Mouse (Mus musculus): ENCODE results near the gene Helz. TPM values are rescaled to one million over a fixed set of nuclear protein-coding genes. Genes with fewer than 3 reads are reported as not detected.

Helz gene
- polyA plus RNA-seq, 1 experiment, result not detected

DNA sequence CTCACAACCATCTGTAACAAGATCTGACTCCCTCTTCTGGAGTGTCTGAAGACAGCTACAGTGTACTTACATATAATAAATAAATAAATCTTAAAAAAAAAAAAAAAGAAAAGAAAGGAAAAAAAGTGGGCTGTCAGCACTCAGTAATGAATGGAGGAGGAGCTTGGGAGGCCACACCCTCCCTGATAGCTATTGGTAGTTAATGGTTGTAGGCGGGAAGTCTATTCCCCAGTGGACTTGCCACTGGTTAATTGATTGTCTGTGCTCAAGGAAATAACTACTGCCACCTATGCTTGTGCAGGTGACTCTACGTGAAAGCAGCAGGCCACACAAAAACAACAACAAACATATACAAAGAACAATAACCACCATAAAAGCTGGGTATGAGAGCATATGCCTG lies 31.3 kb upstream of the Helz start:
- no peak overlapping the region for H3K4me3 ChIP-seq (ENCODE audit: insufficient read depth, low read depth, low read length)
- TF ChIP-seq POLR2A (IDR thresholded peaks at IDR 0.05; ENCODE audit: insufficient read depth, low read depth, low read length) (no peak), CTCF (IDR thresholded peaks at IDR 0.05; ENCODE audit: insufficient read depth, low read depth, low read length) (no peak)
- no peaks in the 10 kb centered on the region for H3K4me1 ChIP-seq (ENCODE audit: control insufficient read depth, insufficient read depth, low read length)
- no peak overlapping the region for H3K27ac ChIP-seq (ENCODE audit: insufficient read depth, low read depth, low read length)
- 98% methylated on average over 2 of the region's 2 CpGs for WGBS

DNA sequence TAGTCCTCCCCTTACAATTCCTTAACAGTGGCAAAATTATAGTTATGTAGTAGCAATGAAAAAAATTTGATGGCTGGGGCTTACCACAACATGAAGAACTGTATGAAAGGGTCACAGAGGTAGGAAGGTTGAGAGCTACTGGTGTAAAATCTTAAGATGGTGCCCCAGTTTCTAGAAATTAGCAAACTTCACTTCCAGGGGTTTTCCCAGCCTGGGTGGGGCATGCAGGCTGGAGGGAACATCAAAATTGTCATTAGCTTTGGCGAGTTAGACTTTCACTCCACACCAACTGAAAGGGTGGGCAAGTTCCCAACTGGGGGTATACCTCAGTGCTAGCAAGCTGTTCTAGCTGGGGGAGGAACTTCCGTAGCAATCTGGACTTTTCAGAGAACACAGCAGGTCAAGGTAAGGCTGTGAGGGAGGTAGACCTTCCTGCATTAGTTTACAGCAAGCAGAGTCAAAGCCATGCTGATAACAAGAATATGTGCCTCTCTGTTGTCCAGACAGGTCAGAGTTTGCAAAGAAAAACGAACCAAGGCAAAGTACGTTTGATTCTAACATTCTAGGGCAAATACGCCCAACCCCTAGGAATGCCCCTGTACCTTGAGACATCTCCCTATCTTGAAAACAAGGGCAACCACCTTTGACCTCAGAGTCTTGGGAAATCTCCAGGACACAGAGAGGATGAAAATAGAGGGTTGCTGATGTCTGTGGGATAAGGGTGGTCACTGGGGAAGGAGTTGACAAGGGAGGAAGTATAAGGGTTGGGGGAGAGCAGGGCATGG lies 28.9 kb upstream of the Helz start:
- Histone ChIP-seq H3K4me1 (ENCODE audit: control insufficient read depth, insufficient read depth, low read length) (no peaks in the 10 kb centered on the region), H3K27ac (ENCODE audit: insufficient read depth, low read depth, low read length) (no peak overlapping the region), H3K4me3 (ENCODE audit: insufficient read depth, low read depth, low read length) (no peak overlapping the region)
- TF ChIP-seq POLR2A (IDR thresholded peaks at IDR 0.05; ENCODE audit: insufficient read depth, low read depth, low read length) (no peak), CTCF (IDR thresholded peaks at IDR 0.05; ENCODE audit: insufficient read depth, low read depth, low read length) (no peak)
- WGBS, result 89% methylated on average over 5 of the region's 5 CpGs

DNA sequence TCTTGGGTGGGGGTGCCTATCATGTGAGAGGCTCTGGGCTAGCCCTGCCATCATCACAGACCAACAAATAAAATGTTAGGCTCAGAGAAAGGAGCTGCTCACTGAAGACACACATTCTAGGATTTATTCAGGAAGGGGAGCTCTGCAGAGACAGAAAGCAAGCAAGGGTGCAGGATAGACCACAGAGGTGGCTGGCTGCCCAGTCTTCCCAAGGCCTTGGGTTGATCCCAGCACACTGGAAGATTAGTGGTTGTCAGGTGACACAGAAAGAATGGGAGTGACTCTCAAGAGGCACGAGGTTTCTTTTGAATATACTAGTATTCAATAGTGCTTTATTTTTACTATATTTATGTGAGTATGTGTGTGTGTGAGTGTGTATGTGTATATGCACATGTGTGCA lies 26.6 kb upstream of the Helz start:
- TF ChIP-seq CTCF (IDR thresholded peaks at IDR 0.05; ENCODE audit: insufficient read depth, low read depth, low read length), result no peak
- no peak for TF ChIP-seq POLR2A (IDR thresholded peaks at IDR 0.05; ENCODE audit: insufficient read depth, low read depth, low read length)
- WGBS, result 45% methylated on average over 1 of the region's 1 CpGs

DNA sequence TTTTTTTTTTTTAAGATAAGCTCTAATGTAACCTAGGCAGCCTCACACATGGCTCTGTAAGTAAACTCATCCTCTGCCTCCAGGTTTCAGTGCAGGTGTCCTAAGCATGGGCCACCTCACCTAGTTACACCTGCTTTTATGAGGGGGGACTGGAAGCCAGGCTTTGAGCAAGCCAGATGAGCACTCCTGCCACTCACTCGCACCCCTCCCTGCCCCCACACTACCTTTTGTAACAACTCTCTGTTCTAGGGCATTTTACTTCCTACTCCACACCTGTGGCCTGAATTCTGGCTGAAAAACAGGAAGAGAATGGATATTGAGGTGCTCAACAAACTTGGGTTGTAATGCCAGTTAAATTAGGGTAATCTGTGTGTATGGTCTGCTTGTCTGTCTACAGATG lies 22.8 kb upstream of the Helz start:
- whole genome bisulfite sequencing, result 96% methylated on average over 1 of the region's 1 CpGs
- Histone ChIP-seq H3K27ac (ENCODE audit: insufficient read depth, low read depth, low read length) (no peak overlapping the region), H3K4me1 (ENCODE audit: control insufficient read depth, insufficient read depth, low read length) (peaks cover 4% of the 10 kb centered on the region; the same call in 1 of the 2 replicates), H3K4me3 (ENCODE audit: insufficient read depth, low read depth, low read length) (no peak overlapping the region)
- TF ChIP-seq CTCF (IDR thresholded peaks at IDR 0.05; ENCODE audit: insufficient read depth, low read depth, low read length) (no peak), POLR2A (IDR thresholded peaks at IDR 0.05; ENCODE audit: insufficient read depth, low read depth, low read length) (no peak)

More for the DNA sequence above, 26.6 kb upstream of the Helz start:
- no peak overlapping the region for H3K27ac ChIP-seq (ENCODE audit: insufficient read depth, low read depth, low read length)
- no peaks in the 10 kb centered on the region for H3K4me1 ChIP-seq (ENCODE audit: control insufficient read depth, insufficient read depth, low read length)
- H3K4me3 ChIP-seq (ENCODE audit: insufficient read depth, low read depth, low read length), result no peak overlapping the region

DNA sequence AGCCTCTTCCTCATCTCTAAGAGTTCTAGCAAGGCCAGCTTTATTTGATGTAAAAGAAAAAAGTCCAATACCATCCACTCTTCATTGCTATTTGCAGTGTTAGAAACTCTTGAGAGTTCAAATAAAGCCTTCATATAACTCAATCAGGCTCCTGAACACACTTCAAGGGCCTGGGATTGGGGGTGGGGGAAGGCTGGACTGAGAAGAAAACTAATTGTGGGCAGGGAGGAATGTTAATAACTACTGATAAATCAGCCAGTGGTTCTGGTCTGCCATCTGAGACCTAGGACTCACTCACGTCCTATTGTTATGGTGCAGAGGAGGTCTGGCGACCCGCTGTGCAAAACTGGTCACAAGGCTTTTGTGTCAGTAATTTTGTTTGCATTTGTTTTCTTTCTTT lies 20.1 kb upstream of the Helz start:
- Histone ChIP-seq H3K4me1 (ENCODE audit: control insufficient read depth, insufficient read depth, low read length) (peaks cover 4% of the 10 kb centered on the region; the same call in 1 of the 2 replicates), H3K4me3 (ENCODE audit: insufficient read depth, low read depth, low read length) (no peak overlapping the region), H3K27ac (ENCODE audit: insufficient read depth, low read depth, low read length) (no peak overlapping the region)
- 91% methylated on average over 3 of the region's 3 CpGs for WGBS
- no peak for TF ChIP-seq POLR2A (IDR thresholded peaks at IDR 0.05; ENCODE audit: insufficient read depth, low read depth, low read length)
- TF ChIP-seq CTCF (IDR thresholded peaks at IDR 0.05; ENCODE audit: insufficient read depth, low read depth, low read length), result no peak

DNA sequence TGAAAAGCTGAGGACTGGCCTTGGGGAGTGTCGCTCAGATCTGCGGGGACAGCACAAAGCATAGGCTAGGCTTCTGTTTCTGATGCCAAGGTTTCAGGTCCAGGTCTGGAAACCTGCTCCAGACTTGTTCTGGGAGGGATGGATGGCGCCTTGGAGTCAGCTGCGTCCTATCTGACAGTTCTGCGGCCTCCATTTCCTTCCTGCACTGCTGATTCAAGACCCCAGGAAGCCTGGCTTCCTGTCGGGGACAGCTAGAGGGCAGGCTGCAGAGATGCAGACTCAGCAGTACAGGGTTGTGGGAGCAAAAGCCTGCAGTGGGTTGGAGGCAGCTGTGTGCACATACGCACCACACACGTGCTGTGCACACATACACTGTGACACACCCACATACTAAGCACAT lies 18.4 kb upstream of the Helz start:
- Histone ChIP-seq H3K4me1 (ENCODE audit: control insufficient read depth, insufficient read depth, low read length) (peaks cover 4% of the 10 kb centered on the region; the same call in 1 of the 2 replicates), H3K4me3 (ENCODE audit: insufficient read depth, low read depth, low read length) (no peak overlapping the region), H3K27ac (ENCODE audit: insufficient read depth, low read depth, low read length) (no peak overlapping the region)
- WGBS, result 61% methylated on average over 8 of the region's 8 CpGs
- no peak for TF ChIP-seq CTCF (IDR thresholded peaks at IDR 0.05; ENCODE audit: insufficient read depth, low read depth, low read length)
- no peak for TF ChIP-seq POLR2A (IDR thresholded peaks at IDR 0.05; ENCODE audit: insufficient read depth, low read depth, low read length)

DNA sequence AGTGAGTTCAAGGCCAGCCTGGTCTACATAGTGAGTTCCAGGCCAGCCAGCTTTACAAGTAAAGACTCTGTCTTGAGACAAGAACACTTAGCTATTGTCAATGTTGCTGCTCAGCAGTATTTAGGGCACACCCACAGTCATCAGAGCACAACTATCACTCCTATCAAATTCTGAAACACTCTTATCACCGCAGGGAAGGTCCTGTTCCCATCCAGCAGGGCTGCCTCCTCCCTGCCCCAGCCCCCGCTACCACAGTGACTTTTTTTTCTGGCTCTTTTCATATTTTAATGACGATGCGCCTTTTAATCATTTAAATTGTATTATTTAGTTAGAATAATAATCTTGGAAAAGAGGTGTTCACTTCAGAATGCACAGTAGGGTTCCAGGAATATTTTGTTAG lies 16.3 kb upstream of the Helz start:
- H3K4me3 ChIP-seq (ENCODE audit: insufficient read depth, low read depth, low read length), result no peak overlapping the region
- H3K4me1 ChIP-seq (ENCODE audit: control insufficient read depth, insufficient read depth, low read length), result peaks cover 4% of the 10 kb centered on the region; the same call in 1 of the 2 replicates
- TF ChIP-seq POLR2A (IDR thresholded peaks at IDR 0.05; ENCODE audit: insufficient read depth, low read depth, low read length) (no peak), CTCF (IDR thresholded peaks at IDR 0.05; ENCODE audit: insufficient read depth, low read depth, low read length) (no peak)
- WGBS, result 79% methylated on average over 4 of the region's 4 CpGs
- H3K27ac ChIP-seq (ENCODE audit: insufficient read depth, low read depth, low read length), result no peak overlapping the region

DNA sequence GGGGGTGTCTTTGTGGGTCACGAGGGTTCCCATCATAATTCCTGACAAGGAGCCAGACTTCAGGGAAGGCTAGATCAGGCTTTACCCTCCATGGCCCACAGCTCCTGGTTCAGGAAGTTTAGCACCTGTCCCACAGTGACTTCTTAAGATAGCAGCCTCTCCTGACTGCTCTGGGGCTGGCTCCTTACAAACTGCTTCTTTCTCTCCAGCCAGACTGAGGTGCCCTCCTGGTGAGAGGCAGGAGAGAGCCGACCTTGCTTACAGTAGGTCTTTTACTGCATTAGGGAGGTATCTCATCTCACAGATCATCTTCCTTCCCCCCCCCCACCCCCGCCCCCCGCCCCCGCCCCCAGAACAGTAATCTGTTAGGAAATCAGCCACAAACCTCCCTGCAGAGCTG lies 15.5 kb upstream of the Helz start:
- TF ChIP-seq POLR2A (IDR thresholded peaks at IDR 0.05; ENCODE audit: insufficient read depth, low read depth, low read length) (no peak), CTCF (IDR thresholded peaks at IDR 0.05; ENCODE audit: insufficient read depth, low read depth, low read length) (no peak)
- H3K4me1 ChIP-seq (ENCODE audit: control insufficient read depth, insufficient read depth, low read length), result no peaks in the 10 kb centered on the region
- H3K27ac ChIP-seq (ENCODE audit: insufficient read depth, low read depth, low read length), result no peak overlapping the region
- WGBS, result 42% methylated on average over 5 of the region's 5 CpGs
- H3K4me3 ChIP-seq (ENCODE audit: insufficient read depth, low read depth, low read length), result no peak overlapping the region

DNA sequence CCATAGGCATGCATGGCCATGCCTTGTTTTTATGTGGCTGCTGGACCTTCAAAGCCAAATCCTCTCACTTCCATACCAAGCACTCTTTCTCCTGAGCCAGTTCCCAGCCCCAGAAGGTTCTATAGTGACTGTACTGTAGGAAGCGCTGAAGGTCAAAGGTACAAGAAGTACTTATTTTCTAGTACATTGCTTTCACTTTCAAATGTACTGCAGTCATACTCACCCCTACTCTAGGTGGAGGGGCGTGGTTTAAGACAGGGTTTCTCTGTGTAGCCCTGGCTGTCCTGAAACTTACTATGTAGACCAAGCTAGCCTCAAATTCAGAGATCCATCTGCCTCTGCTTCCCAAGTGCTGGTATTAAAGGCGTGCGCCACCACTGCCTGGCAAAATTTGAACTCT lies 8.7 kb upstream of the Helz start:
- Histone ChIP-seq H3K27ac (ENCODE audit: insufficient read depth, low read depth, low read length) (no peak overlapping the region), H3K4me1 (ENCODE audit: control insufficient read depth, insufficient read depth, low read length) (no peaks in the 10 kb centered on the region), H3K4me3 (ENCODE audit: insufficient read depth, low read depth, low read length) (no peak overlapping the region)
- WGBS, result 91% methylated on average over 4 of the region's 4 CpGs
- TF ChIP-seq POLR2A (IDR thresholded peaks at IDR 0.05; ENCODE audit: insufficient read depth, low read depth, low read length), result no peak
- TF ChIP-seq CTCF (IDR thresholded peaks at IDR 0.05; ENCODE audit: insufficient read depth, low read depth, low read length), result no peak
